Mouse (Mus musculus): ENCODE measurements around the gene Olfr667.
"Not testable (repeated sequence)": the region's sequence is repeated elsewhere in the genome, so short reads cannot be mapped to it uniquely, and the experiment has no call there.

The Olfr667 gene

GRCm38 (mm10) chr7:104921382-104921781 lies at the start of gene Olfr667:
Olfr667 (minus strand) TSS chr7:104921482.
- Histone ChIP-seq H3K4me3 (replicated peaks; ENCODE audit: low read length) (no peak within 1 kb of the TSS), H3K9me3 (ENCODE audit: low read length) (no peaks in the 10 kb centered on the region), H3K27me3 (ENCODE audit: insufficient read depth, low read length) (no peaks in the 10 kb centered on the region), H3K4me1 (replicated peaks; ENCODE audit: low read depth, low read length) (no peaks in the 10 kb centered on the region), H3K36me3 (ENCODE audit: insufficient read depth, low read length) (no peaks in the 10 kb centered on the region)
- TF ChIP-seq POU5F1 (IDR thresholded peaks at IDR 0.05; ENCODE audit: borderline replicate concordance, low read length) = no peak

- Histone ChIP-seq H3K9me3 (ENCODE audit: low read length) (peaks cover 12% of the 10 kb centered on the region), H3K4me1 (replicated peaks; ENCODE audit: low read depth, low read length) (no peaks in the 10 kb centered on the region)
- TF ChIP-seq NANOG (IDR thresholded peaks at IDR 0.05; ENCODE audit: borderline replicate concordance, low read length) = no peak
- no peak for TF ChIP-seq POU5F1 (IDR thresholded peaks at IDR 0.05; ENCODE audit: borderline replicate concordance, low read length)
- TF ChIP-seq CTCF (conservative IDR thresholded peaks at IDR 0.05; ENCODE audit: low read length) = no peak
Measured at GRCm38 (mm10) chr7:104962520-104962919, 41.2 kb upstream of the Olfr667 start, which contains the start of gene Olfr670. Olfr670 (minus strand) TSS chr7:104962620.

GRCm38 (mm10) chr7:104950234-104950633 lies 29.0 kb upstream of the Olfr667 start:
- not testable (repeated sequence) for H3K27me3 ChIP-seq (ENCODE audit: insufficient read depth, low read length); H3K36me3 ChIP-seq (ENCODE audit: insufficient read depth, low read length); H3K4me1 ChIP-seq (replicated peaks; ENCODE audit: low read depth, low read length)
- 0 out of 2 replicates have a peak overlapping the region, but pooled peaks have one; percentile 20 for H3K4me3 ChIP-seq (replicated peaks; ENCODE audit: low read length)
- peaks cover 43% of the 10 kb centered on the region for H3K9me3 ChIP-seq (ENCODE audit: low read length)

More at GRCm38 (mm10) chr7:104962520-104962919, 41.2 kb upstream of the Olfr667 start, which contains the start of gene Olfr670:
- H3K4me3 ChIP-seq (replicated peaks; ENCODE audit: low read length) = no peak within 1 kb of the TSS
- no peaks in the 10 kb centered on the region for H3K27me3 ChIP-seq (ENCODE audit: insufficient read depth, low read length)
- H3K36me3 ChIP-seq (ENCODE audit: insufficient read depth, low read length) = no peaks in the 10 kb centered on the region

GRCm38 (mm10) chr7:104933940-104934339 lies 12.7 kb upstream of the Olfr667 start, which contains the start of gene Olfr669:
Olfr669 (plus strand) TSS chr7:104934240.
- no peaks in the 10 kb centered on the region for H3K4me1 ChIP-seq (replicated peaks; ENCODE audit: low read depth, low read length)
- H3K4me3 ChIP-seq (replicated peaks; ENCODE audit: low read length) = no peak within 1 kb of the TSS
- no peaks in the 10 kb centered on the region for H3K36me3 ChIP-seq (ENCODE audit: insufficient read depth, low read length)
- TF ChIP-seq POU5F1 (IDR thresholded peaks at IDR 0.05; ENCODE audit: borderline replicate concordance, low read length) = no peak
- TF ChIP-seq NANOG (IDR thresholded peaks at IDR 0.05; ENCODE audit: borderline replicate concordance, low read length) = no peak
- TF ChIP-seq CTCF (conservative IDR thresholded peaks at IDR 0.05; ENCODE audit: low read length) = no peak
- H3K27me3 ChIP-seq (ENCODE audit: insufficient read depth, low read length) = no peaks in the 10 kb centered on the region
- H3K9me3 ChIP-seq (ENCODE audit: low read length) = no peaks in the 10 kb centered on the region

- no peaks in the 10 kb centered on the region for H3K27me3 ChIP-seq (ENCODE audit: insufficient read depth, low read length)
- TF ChIP-seq NANOG (IDR thresholded peaks at IDR 0.05; ENCODE audit: borderline replicate concordance, low read length) = no peak
- no peak for TF ChIP-seq POU5F1 (IDR thresholded peaks at IDR 0.05; ENCODE audit: borderline replicate concordance, low read length)
- no peak for TF ChIP-seq CTCF (conservative IDR thresholded peaks at IDR 0.05; ENCODE audit: low read length)
- no peaks in the 10 kb centered on the region for H3K9me3 ChIP-seq (ENCODE audit: low read length)
- H3K4me3 ChIP-seq (replicated peaks; ENCODE audit: low read length) = no peak within 1 kb of the TSS
- H3K36me3 ChIP-seq (ENCODE audit: insufficient read depth, low read length) = no peaks in the 10 kb centered on the region
- no peaks in the 10 kb centered on the region for H3K4me1 ChIP-seq (replicated peaks; ENCODE audit: low read depth, low read length)
Measured at GRCm38 (mm10) chr7:104927957-104928356, 6.7 kb upstream of the Olfr667 start, which contains the start of gene Olfr668. Olfr668 (minus strand) TSS chr7:104928057.

GRCm38 (mm10) chr7:104895852-104896251 lies 25.4 kb downstream of the Olfr667 start, which contains the start of gene Olfr666:
Olfr666 (minus strand) TSS chr7:104895952.
- Histone ChIP-seq H3K27me3 (ENCODE audit: insufficient read depth, low read length) (no peaks in the 10 kb centered on the region), H3K4me3 (replicated peaks; ENCODE audit: low read length) (no peak within 1 kb of the TSS), H3K4me1 (replicated peaks; ENCODE audit: low read depth, low read length) (no peaks in the 10 kb centered on the region), H3K9me3 (ENCODE audit: low read length) (no peaks in the 10 kb centered on the region), H3K36me3 (ENCODE audit: insufficient read depth, low read length) (no peaks in the 10 kb centered on the region)
- no peak for TF ChIP-seq NANOG (IDR thresholded peaks at IDR 0.05; ENCODE audit: borderline replicate concordance, low read length)
- no peak for TF ChIP-seq CTCF (conservative IDR thresholded peaks at IDR 0.05; ENCODE audit: low read length)
- TF ChIP-seq POU5F1 (IDR thresholded peaks at IDR 0.05; ENCODE audit: borderline replicate concordance, low read length) = no peak

GRCm38 (mm10) chr7:104877731-104878130 lies 43.6 kb downstream of the Olfr667 start, which contains the start of gene Olfr665:
Olfr665 (plus strand) TSS chr7:104878031.
- H3K4me1 ChIP-seq (replicated peaks; ENCODE audit: low read depth, low read length) = no peaks in the 10 kb centered on the region
- no peak for TF ChIP-seq POU5F1 (IDR thresholded peaks at IDR 0.05; ENCODE audit: borderline replicate concordance, low read length)
- no peaks in the 10 kb centered on the region for H3K36me3 ChIP-seq (ENCODE audit: insufficient read depth, low read length)
- no peak within 1 kb of the TSS for H3K4me3 ChIP-seq (replicated peaks; ENCODE audit: low read length)
- no peaks in the 10 kb centered on the region for H3K27me3 ChIP-seq (ENCODE audit: insufficient read depth, low read length)
- H3K9me3 ChIP-seq (ENCODE audit: low read length) = no peaks in the 10 kb centered on the region

Measured in E14TG2a.4 (cell line).